7 mouse cellular contexts compared by ENCODE assay signal in genomic region chr11:3863454-3864112, GRCm38 (mm10). TPM values are rescaled to one million over a fixed set of nuclear protein-coding genes. Genes with fewer than 3 reads are reported as not detected.
DNase-seq lines count a peak whose midpoint lies in the region; ATAC-seq and TF ChIP-seq lines count a peak whose summit lies in the region.

TSS of gene Osbp2 (minus strand) at chr11:3863903.

- WGBS in embryonic facial prominence, embryonic 14.5 days: 4% methylated on average over 46 of the region's 58 CpGs
- WGBS in heart, embryonic 10.5 days: 3% methylated on average over 58 of the region's 58 CpGs
- 4% methylated on average over 56 of the region's 58 CpGs for WGBS in kidney, embryonic 15.5 days
- 3% methylated on average over 56 of the region's 58 CpGs for WGBS in liver, embryonic 11.5 days

- H3K4me3 ChIP-seq in embryonic facial prominence, embryonic 14.5 days (ENCODE audit: low read depth, low read length): peak within 1 kb of the TSS; percentile 52
- peak within 1 kb of the TSS; percentile 62 for H3K4me3 ChIP-seq in heart, embryonic 10.5 days
- H3K4me3 ChIP-seq in kidney, embryonic 15.5 days (replicated peaks): peak within 1 kb of the TSS; percentile 55
- peak within 1 kb of the TSS; percentile 57 for H3K4me3 ChIP-seq in liver, embryonic 11.5 days (ENCODE audit: low read depth, low read length)
- peak within 1 kb of the TSS; percentile 27 for H3K4me3 ChIP-seq in myocyte

- peak; percentile 44; the same call in 1 of the 2 replicates for TF ChIP-seq POLR2A in brain, embryonic 14.5 days (IDR thresholded peaks at IDR 0.05; ENCODE audit: borderline replicate concordance, extremely low read depth, insufficient read depth, insufficient read length, poor library complexity, severe bottlenecking)
- peak; percentile 75 for TF ChIP-seq POLR2A in myocyte (IDR thresholded peaks at IDR 0.05; ENCODE audit: insufficient read length, low read depth)

- no peaks in the 10 kb centered on the region for H3K79me2 ChIP-seq in myocyte (ENCODE audit: control insufficient read depth, insufficient read depth)

- H3ac ChIP-seq in myocyte (ENCODE audit: control insufficient read depth, insufficient read length): peak within 1 kb of the TSS; percentile 1

- peak; percentile 85 for DNase-seq in brain, embryonic 14.5 days (ENCODE audit: low read depth)
- DNase-seq in embryonic facial prominence, embryonic 14.5 days (ENCODE audit: low spot score): peak; percentile 83
- DNase-seq in heart, embryonic 10.5 days (ENCODE audit: low spot score): peak; percentile 91
- DNase-seq in liver, embryonic 11.5 days (ENCODE audit: low spot score): peak; percentile 88
- peak; percentile 25 to 36 for DNase-seq in spleen, postnatal 36 days (ENCODE audit: low spot score in 2 of 2)

- peak; percentile 43; the same call in 1 of the 2 replicates for TF ChIP-seq CTCF in brain, embryonic 14.5 days (IDR thresholded peaks at IDR 0.05; ENCODE audit: borderline replicate concordance, extremely low read depth, insufficient read depth, insufficient read length)

- no peak within 1 kb of the TSS for H3K27ac ChIP-seq in embryonic facial prominence, embryonic 14.5 days (replicated peaks; ENCODE audit: low read depth, low read length)
- peak within 1 kb of the TSS; percentile 60 for H3K27ac ChIP-seq in heart, embryonic 10.5 days
- 0 out of 2 replicates have a peak within 1 kb of the TSS, but pooled peaks have one; percentile 18 for H3K27ac ChIP-seq in kidney, embryonic 15.5 days
- no peak within 1 kb of the TSS for H3K27ac ChIP-seq in liver, embryonic 11.5 days (ENCODE audit: low read depth, low read length)

- H3K4me1 ChIP-seq in embryonic facial prominence, embryonic 14.5 days (ENCODE audit: control insufficient read depth, insufficient read depth, low read length): peaks cover 4% of the 10 kb centered on the region; the same call in 1 of the 2 replicates
- H3K4me1 ChIP-seq in heart, embryonic 10.5 days: peaks cover 11% of the 10 kb centered on the region; the same call in 1 of the 2 replicates
- H3K4me1 ChIP-seq in kidney, embryonic 15.5 days: peaks cover 21% of the 10 kb centered on the region
- H3K4me1 ChIP-seq in liver, embryonic 11.5 days (replicated peaks; ENCODE audit: control insufficient read depth, insufficient read depth, low read length): peaks cover 3% of the 10 kb centered on the region

- ATAC-seq in embryonic facial prominence, embryonic 14.5 days (ENCODE audit: low read depth): peak; percentile 95
- ATAC-seq in kidney, embryonic 15.5 days (replicated peaks; ENCODE audit: low FRiP score): peak; percentile 93
- ATAC-seq in liver, embryonic 11.5 days (replicated peaks; ENCODE audit: low FRiP score): peak; percentile 94

- H3K27me3 ChIP-seq in embryonic facial prominence, embryonic 14.5 days (replicated peaks; ENCODE audit: control insufficient read depth, insufficient read depth, low read length): peaks cover 18% of the 10 kb centered on the region
- peaks cover 54% of the 10 kb centered on the region for H3K27me3 ChIP-seq in heart, embryonic 10.5 days (ENCODE audit: insufficient read depth, poor library complexity, severe bottlenecking)
- peaks cover 28% of the 10 kb centered on the region for H3K27me3 ChIP-seq in kidney, embryonic 15.5 days
- H3K27me3 ChIP-seq in liver, embryonic 11.5 days (replicated peaks; ENCODE audit: control insufficient read depth, insufficient read depth, low read length): peaks cover 26% of the 10 kb centered on the region
- no peaks in the 10 kb centered on the region for H3K27me3 ChIP-seq in myocyte (ENCODE audit: control insufficient read depth, insufficient read depth, insufficient read length)

- peak within 1 kb of the TSS; percentile 64 for H3K9ac ChIP-seq in embryonic facial prominence, embryonic 14.5 days (ENCODE audit: low read depth, low read length)
- H3K9ac ChIP-seq in kidney, embryonic 15.5 days: peak within 1 kb of the TSS; percentile 46
- peak within 1 kb of the TSS; percentile 52 for H3K9ac ChIP-seq in liver, embryonic 11.5 days (ENCODE audit: low read depth, low read length)

- no peaks in the 10 kb centered on the region for H3K36me3 ChIP-seq in embryonic facial prominence, embryonic 14.5 days (ENCODE audit: control insufficient read depth, insufficient read depth, low read length)
- H3K36me3 ChIP-seq in heart, embryonic 10.5 days: no peaks in the 10 kb centered on the region
- H3K36me3 ChIP-seq in kidney, embryonic 15.5 days: no peaks in the 10 kb centered on the region
- no peaks in the 10 kb centered on the region for H3K36me3 ChIP-seq in liver, embryonic 11.5 days (ENCODE audit: control insufficient read depth, insufficient read depth, low read length)
- no peaks in the 10 kb centered on the region for H3K36me3 ChIP-seq in myocyte (ENCODE audit: control insufficient read depth, insufficient read depth)

- H3K9me3 ChIP-seq in embryonic facial prominence, embryonic 14.5 days (ENCODE audit: control insufficient read depth, low read length): no peaks in the 10 kb centered on the region
- no peaks in the 10 kb centered on the region for H3K9me3 ChIP-seq in heart, embryonic 10.5 days
- H3K9me3 ChIP-seq in kidney, embryonic 15.5 days (replicated peaks): no peaks in the 10 kb centered on the region
- no peaks in the 10 kb centered on the region for H3K9me3 ChIP-seq in liver, embryonic 11.5 days (ENCODE audit: control insufficient read depth, low read length)

- H3K4me2 ChIP-seq in embryonic facial prominence, embryonic 14.5 days (ENCODE audit: low read depth, low read length): peak within 1 kb of the TSS; percentile 70
- peak within 1 kb of the TSS; percentile 92 for H3K4me2 ChIP-seq in kidney, embryonic 15.5 days
- H3K4me2 ChIP-seq in liver, embryonic 11.5 days: peak within 1 kb of the TSS; percentile 94
- H3K4me2 ChIP-seq in myocyte (ENCODE audit: low read depth): peak within 1 kb of the TSS; percentile 90

TF ChIP-seq in myocyte, 11 proteins besides CTCF, POLR2A, EP300 and RAD21:
- no peak for TF ChIP-seq REST (IDR thresholded peaks at IDR 0.05; ENCODE audit: insufficient read depth, insufficient read length)
- no peak for TF ChIP-seq MAX (IDR thresholded peaks at IDR 0.05; ENCODE audit: low read depth)
- TF ChIP-seq E2F4 (IDR thresholded peaks at IDR 0.05; ENCODE audit: insufficient read depth): no peak
- peak in 1 of 3 experiments; percentile 50 for TF ChIP-seq MYOG (IDR thresholded peaks at IDR 0.05; ENCODE audit: control insufficient read depth in 1 of 3, insufficient read depth in 1 of 3, insufficient read length in 2 of 3, low read depth in 2 of 3)
- peak in 1 of 3 experiments; percentile 25 for TF ChIP-seq MYOD1 (IDR thresholded peaks at IDR 0.05; ENCODE audit: control insufficient read depth in 1 of 3, insufficient read length in 2 of 3, low read depth in 2 of 3)
- TF ChIP-seq POLR2AphosphoS2 (IDR thresholded peaks at IDR 0.05; ENCODE audit: insufficient read length, low read depth): peak; percentile 62
- no peak for TF ChIP-seq TCF12 (IDR thresholded peaks at IDR 0.05; ENCODE audit: insufficient read depth, poor library complexity, severe bottlenecking)
- TF ChIP-seq SRF (IDR thresholded peaks at IDR 0.05; ENCODE audit: control insufficient read depth, insufficient read length, low read depth): no peak

RNA-seq across cellular contexts. Expression of gene Osbp2, which starts in this region (rescaled TPM):
- polyA plus RNA-seq in brain, embryonic 14.5 days (2012; rRNA removed): 18.4 and 26.2 TPM in 2 replicates
- polyA plus RNA-seq in embryonic facial prominence, embryonic 14.5 days (2014; fragmentation: Nextera tagmentation; extraction: Ambion mirVana): 0.93 and 1.3 TPM in 2 replicates
- 0.11 and 0.29 TPM in 2 replicates for polyA plus RNA-seq in heart, embryonic 10.5 days (2016; fragmentation: Nextera tagmentation; extraction: Ambion mirVana)
- 0.78 and 0.91 TPM in 2 replicates for polyA plus RNA-seq in kidney, embryonic 15.5 days (2015; fragmentation: Nextera tagmentation; extraction: Ambion mirVana)
- polyA plus RNA-seq in liver, embryonic 11.5 days (2014; fragmentation: Nextera tagmentation; extraction: Ambion mirVana): 0.32 and 0.38 TPM in 2 replicates
- polyA plus RNA-seq in myocyte (2012; fragmentation: generic; extraction: Trizol): 1.3 TPM

Comparison
In these comparisons a context has a peak if more than half of its experiments do, and no peak if none do; other contexts are left out.
1. Peak in DNase-seq, H3K4me3 ChIP-seq and H3K27ac ChIP-seq in heart, embryonic 10.5 days; RNA of the gene not detected or under 1 TPM.
2. Peak in ATAC-seq, H3K4me3 ChIP-seq, H3K27ac ChIP-seq, H3K9ac ChIP-seq and H3K4me2 ChIP-seq in kidney, embryonic 15.5 days; RNA of the gene not detected or under 1 TPM.
3. Peak in DNase-seq, ATAC-seq, H3K4me3 ChIP-seq, H3K9ac ChIP-seq and H3K4me2 ChIP-seq in liver, embryonic 11.5 days; RNA of the gene not detected or under 1 TPM.
4. DNase-seq: peak in every context shown above with its lines; median percentile 91 in heart, embryonic 10.5 days; 88 in liver, embryonic 11.5 days; 85 in brain, embryonic 14.5 days; 83 in embryonic facial prominence, embryonic 14.5 days; 30 in spleen, postnatal 36 days.